Mouse (Mus musculus) limb, embryonic 12.5 days (tissue): ENCODE results near the gene Sod2. TPM values are rescaled to one million over a fixed set of nuclear protein-coding genes. Genes with fewer than 3 reads are reported as not detected.
"Not testable (repeated sequence)": the region's sequence is repeated elsewhere in the genome, so short reads cannot be mapped to it uniquely, and the experiment has no call there.

Experiments used
- ATAC-seq: fragments of 200-750 bp; cut with Nextera tagmentation; 2 replicates; pipeline ENCODE4 v1.8.0; 2017; ENCODE audit warnings: low read depth, moderate TSS enrichment; ENCODE audit not compliant: insufficient number of reproducible peaks, insufficient read depth, low FRiP score, low TSS enrichment
- H3K27ac ChIP-seq: fragments of 300-500 bp; sonication (generic); 2 replicates; pipeline ENCODE4 v1.5.1; 2016; ENCODE audit warnings: mild to moderate bottlenecking, moderate library complexity
- H3K27me3 ChIP-seq: fragments of 300-500 bp; sonication (generic); 2 replicates; pipeline ENCODE4 v1.6.1; 2016; ENCODE audit warnings: mild to moderate bottlenecking, moderate library complexity
- H3K36me3 ChIP-seq: fragments of 300-500 bp; sonication (generic); 2 replicates; pipeline ENCODE4 v1.6.1; 2016; ENCODE audit warnings: mild to moderate bottlenecking, moderate library complexity
- H3K4me1 ChIP-seq: fragments of 300-500 bp; sonication (generic); replicated peaks from 2 replicates; pipeline ENCODE4 v1.6.1; 2016
- H3K4me2 ChIP-seq: fragments of 300-500 bp; sonication (generic); 2 replicates; pipeline ENCODE4 v1.6.1; 2016; ENCODE audit warnings: mild to moderate bottlenecking, moderate library complexity
- H3K4me3 ChIP-seq: fragments of 300-500 bp; sonication (generic); replicated peaks from 2 replicates; pipeline ENCODE4 v1.5.1; 2016; ENCODE audit warnings: mild to moderate bottlenecking
- H3K9ac ChIP-seq: fragments of 300-500 bp; sonication (generic); replicated peaks from 2 replicates; pipeline ENCODE4 v1.6.1; 2016; ENCODE audit warnings: mild to moderate bottlenecking, moderate library complexity
- H3K9me3 ChIP-seq: fragments of 300-500 bp; sonication (generic); 2 replicates; pipeline ENCODE4 v1.6.1; 2016; ENCODE audit warnings: mild to moderate bottlenecking, moderate library complexity
- WGBS: fragments of 180-500 bp; shearing (Covaris S2); methylation state at CpG from one replicate; pipeline ENCODE4 v1.1.7; 2016; 5-methylcytosine and 5-hydroxymethylcytosine counted together
- polyA plus RNA-seq: library from polyadenylated mRNA; unstranded; fragments of >200 nt; fragmentation: Nextera tagmentation; extraction: Ambion mirVana; gene quantifications from 2 replicates; pipeline ENCODE4 v1.2.1, GENCODE M21; 2016

The Sod2 gene
- polyA plus RNA-seq, 1 experiment from 2014 or later, result 94.3 TPM

- H3K36me3 ChIP-seq, result peaks cover 13% of the 10 kb centered on the region
- peak overlapping the region; percentile 96 for H3K4me3 ChIP-seq
- peak overlapping the region; percentile 78 for H3K4me2 ChIP-seq
- H3K9ac ChIP-seq, result peak overlapping the region; percentile 99
- ATAC-seq, result peak; percentile 91
- peak overlapping the region; percentile 99 for H3K27ac ChIP-seq
- peaks cover 14% of the 10 kb centered on the region for H3K4me1 ChIP-seq
- WGBS, result under 1% methylated on average over 83 of the region's 84 CpGs
- H3K9me3 ChIP-seq, result no peaks in the 10 kb centered on the region
- no peaks in the 10 kb centered on the region for H3K27me3 ChIP-seq
Measured at GRCm38 (mm10) chr17:12991635-12992358, 14.8 kb upstream of the Sod2 start.

- H3K27me3 ChIP-seq, result no peaks in the 10 kb centered on the region
- ATAC-seq, result peak; percentile 82
- H3K36me3 ChIP-seq, result peaks cover 11% of the 10 kb centered on the region
- peak overlapping the region; percentile 96 for H3K4me3 ChIP-seq
- WGBS, result under 1% methylated on average over 51 of the region's 51 CpGs
- peaks cover 14% of the 10 kb centered on the region for H3K4me1 ChIP-seq
- H3K9ac ChIP-seq, result peak overlapping the region; percentile 99
- peak overlapping the region; percentile 99 for H3K27ac ChIP-seq
- peak overlapping the region; percentile 78 for H3K4me2 ChIP-seq
- no peaks in the 10 kb centered on the region for H3K9me3 ChIP-seq
Measured at GRCm38 (mm10) chr17:12992470-12992991, 14.1 kb upstream of the Sod2 start.

- WGBS, result 87% methylated on average over 1 of the region's 1 CpGs
- peak within 1 kb of the TSS; percentile 99 for H3K27ac ChIP-seq
- peak within 1 kb of the TSS; percentile 78 for H3K4me2 ChIP-seq
Measured at GRCm38 (mm10) chr17:12994069-12994468, 12.6 kb upstream of the Sod2 start, which contains the start of gene Wtap. Wtap (minus strand) TSS chr17:12994169.

DNA sequence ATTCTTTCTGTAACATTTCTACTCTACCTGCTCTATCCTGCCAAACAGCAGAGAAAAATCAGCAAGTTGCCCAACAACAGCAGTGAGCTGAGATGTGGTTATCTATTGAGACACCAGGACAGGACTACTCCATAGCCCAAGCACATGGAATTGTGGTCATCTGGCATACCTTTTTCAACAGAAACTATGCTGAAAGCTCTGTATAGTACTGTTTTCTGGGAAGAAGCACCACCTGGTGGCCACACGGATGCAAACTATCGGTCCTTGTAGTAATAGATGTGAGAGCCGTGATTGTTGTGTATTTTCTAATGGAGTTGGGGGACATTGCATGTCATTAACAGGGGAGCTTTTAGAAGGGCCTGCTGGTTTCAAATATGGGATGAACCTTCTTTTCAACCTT is 10.3 kb upstream of the Sod2 start:
- no peak for ATAC-seq
- Histone ChIP-seq H3K36me3 (no peaks in the 10 kb centered on the region), H3K4me1 (0 out of 2 replicates have a peak, but pooled peaks cover 6% of the 10 kb centered on the region), H3K9ac (no peak overlapping the region), H3K27me3 (no peaks in the 10 kb centered on the region), H3K4me3 (no peak overlapping the region), H3K9me3 (no peaks in the 10 kb centered on the region), H3K27ac (no peak overlapping the region), H3K4me2 (no peak overlapping the region)
- WGBS, result 21% methylated on average over 3 of the region's 3 CpGs

More at GRCm38 (mm10) chr17:12994069-12994468, 12.6 kb upstream of the Sod2 start, which contains the start of gene Wtap:
- Histone ChIP-seq H3K36me3 (no peaks in the 10 kb centered on the region), H3K27me3 (no peaks in the 10 kb centered on the region), H3K4me3 (peak within 1 kb of the TSS; percentile 96), H3K9me3 (no peaks in the 10 kb centered on the region), H3K9ac (peak within 1 kb of the TSS; percentile 99; the same call in 1 of the 2 replicates), H3K4me1 (peaks cover 14% of the 10 kb centered on the region)
- ATAC-seq, result no peak

DNA sequence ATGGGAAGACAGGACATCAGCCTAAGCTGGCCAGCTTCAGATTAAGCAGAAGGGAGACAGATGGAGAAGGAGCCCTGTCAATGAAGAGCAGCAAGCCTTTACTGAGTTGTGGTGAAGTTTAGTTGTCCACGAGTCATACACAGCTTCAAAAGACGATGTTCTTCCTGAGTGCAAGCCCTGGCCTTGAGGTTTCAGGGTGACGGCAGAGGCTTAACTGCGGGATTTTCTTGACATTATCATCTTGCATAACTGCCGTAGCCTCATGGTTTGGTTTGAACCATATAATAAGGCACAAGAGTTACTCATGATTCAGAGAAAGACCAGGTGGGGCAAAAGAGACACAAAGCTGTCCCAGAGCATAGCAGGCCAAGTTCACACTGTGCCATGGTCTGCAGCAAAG is 8.8 kb upstream of the Sod2 start:
- Histone ChIP-seq H3K9me3 (no peaks in the 10 kb centered on the region), H3K4me3 (no peak overlapping the region), H3K27me3 (no peaks in the 10 kb centered on the region), H3K4me2 (no peak overlapping the region), H3K27ac (no peak overlapping the region), H3K36me3 (no peaks in the 10 kb centered on the region), H3K4me1 (0 out of 2 replicates have a peak, but pooled peaks cover 6% of the 10 kb centered on the region), H3K9ac (no peak overlapping the region)
- WGBS, result 94% methylated on average over 5 of the region's 5 CpGs
- no peak for ATAC-seq

- Histone ChIP-seq H3K27me3 (no peaks in the 10 kb centered on the region), H3K4me3 (no peak overlapping the region)
- no peak for ATAC-seq
Measured at GRCm38 (mm10) chr17:12999069-12999468, 7.6 kb upstream of the Sod2 start.

DNA sequence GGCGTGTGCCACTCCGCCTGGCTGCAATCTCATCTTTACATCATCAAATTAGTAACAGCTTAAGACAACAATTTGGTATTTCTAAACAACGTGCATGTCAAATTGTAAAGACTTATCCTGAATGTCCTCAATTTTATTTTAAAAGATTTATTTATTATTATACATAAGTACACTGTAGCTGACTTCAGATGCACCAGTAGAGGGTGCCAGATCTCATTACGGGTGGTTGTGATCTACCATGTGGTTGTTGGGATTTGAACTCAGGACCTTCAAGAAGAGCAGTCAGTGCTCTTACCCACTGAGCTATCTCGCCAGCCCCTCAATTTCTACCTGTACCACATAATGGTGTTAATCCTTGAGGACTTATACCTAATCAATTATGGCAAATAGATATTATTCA is 4.4 kb upstream of the Sod2 start:
- not testable (repeated sequence) for H3K4me3 ChIP-seq, H3K4me1 ChIP-seq, H3K36me3 ChIP-seq, H3K9ac ChIP-seq, H3K4me2 ChIP-seq, H3K27ac ChIP-seq, ATAC-seq, H3K27me3 ChIP-seq, H3K9me3 ChIP-seq
- 95% methylated on average over 5 of the region's 5 CpGs for WGBS

More at GRCm38 (mm10) chr17:12999069-12999468, 7.6 kb upstream of the Sod2 start:
- H3K9me3 ChIP-seq, result no peaks in the 10 kb centered on the region
- H3K4me2 ChIP-seq, result no peak overlapping the region
- no peak overlapping the region for H3K27ac ChIP-seq
- WGBS, result 81% methylated on average over 6 of the region's 6 CpGs
- no peaks in the 10 kb centered on the region for H3K4me1 ChIP-seq
- H3K36me3 ChIP-seq, result no peaks in the 10 kb centered on the region
- H3K9ac ChIP-seq, result no peak overlapping the region

- not testable (repeated sequence) for H3K4me3 ChIP-seq, ATAC-seq, H3K9me3 ChIP-seq, H3K36me3 ChIP-seq, H3K4me2 ChIP-seq, H3K27ac ChIP-seq, H3K9ac ChIP-seq, H3K27me3 ChIP-seq
- 76% methylated on average over 2 of the region's 2 CpGs for WGBS
- peaks cover 14% of the 10 kb centered on the region for H3K4me1 ChIP-seq
Measured at GRCm38 (mm10) chr17:13004436-13004835, 2.2 kb upstream of the Sod2 start.

DNA sequence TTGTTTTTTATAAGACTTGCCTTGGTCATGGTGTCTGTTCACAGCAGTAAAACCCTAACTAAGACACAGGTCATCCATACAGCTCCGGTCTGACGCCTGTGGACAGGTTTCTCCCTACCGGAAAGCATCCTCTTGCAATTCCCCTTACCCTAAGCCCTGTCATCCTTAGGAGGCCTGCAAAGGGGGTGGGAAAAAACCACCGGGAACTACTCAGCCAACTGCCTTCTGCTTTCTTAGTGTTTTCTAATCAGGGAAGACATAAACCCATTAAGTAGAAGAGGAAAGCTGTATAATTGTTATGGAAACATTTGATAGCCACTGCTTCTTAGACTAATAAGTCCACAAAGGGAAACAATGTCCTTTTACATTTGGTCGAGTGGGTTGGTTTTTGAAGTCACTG is 338 bp downstream of the Sod2 start:
- H3K4me1 ChIP-seq, result peaks cover 14% of the 10 kb centered on the region
- peak overlapping the region; percentile 81 for H3K4me2 ChIP-seq
- H3K27me3 ChIP-seq, result no peaks in the 10 kb centered on the region
- peaks cover 8% of the 10 kb centered on the region; the same call in 1 of the 2 replicates for H3K36me3 ChIP-seq
- peak overlapping the region; percentile 84; the same call in 1 of the 2 replicates for H3K4me3 ChIP-seq
- no peak for ATAC-seq
- H3K9ac ChIP-seq, result no peak overlapping the region
- 41% methylated on average over 5 of the region's 5 CpGs for WGBS
- no peaks in the 10 kb centered on the region for H3K9me3 ChIP-seq
- peak overlapping the region; percentile 82; the same call in 1 of the 2 replicates for H3K27ac ChIP-seq

DNA sequence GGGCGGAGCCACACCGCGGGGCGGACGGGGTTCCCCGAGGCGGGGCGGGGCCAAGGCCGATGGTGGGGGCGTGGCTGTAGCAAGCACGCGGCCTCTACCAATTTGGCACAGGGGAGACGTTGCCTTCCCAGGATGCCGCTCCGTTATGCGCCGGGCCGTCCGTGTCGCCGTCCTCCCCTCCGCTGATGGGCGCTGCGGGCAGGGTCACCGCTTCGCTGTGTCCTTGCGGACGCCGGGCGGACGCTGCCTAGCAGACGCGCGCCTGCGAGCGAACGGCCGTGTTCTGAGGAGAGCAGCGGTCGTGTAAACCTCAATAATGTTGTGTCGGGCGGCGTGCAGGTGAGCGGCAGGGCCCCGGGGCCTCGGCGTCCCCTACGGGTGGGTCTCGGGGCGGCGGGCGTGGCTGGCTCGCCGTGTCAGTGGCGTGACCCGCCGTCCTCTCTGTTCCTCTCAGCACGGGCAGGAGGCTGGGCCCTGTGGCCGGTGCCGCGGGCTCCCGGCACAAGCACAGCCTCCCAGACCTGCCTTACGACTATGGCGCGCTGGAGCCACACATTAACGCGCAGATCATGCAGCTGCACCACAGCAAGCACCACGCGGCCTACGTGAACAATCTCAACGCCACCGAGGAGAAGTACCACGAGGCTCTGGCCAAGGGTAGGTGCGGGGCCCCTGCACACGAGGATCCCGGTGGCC is 1.2 kb downstream of the Sod2 start:
- Histone ChIP-seq H3K4me1 (peaks cover 14% of the 10 kb centered on the region), H3K27ac (peak overlapping the region; percentile 86), H3K36me3 (peaks cover 16% of the 10 kb centered on the region), H3K27me3 (no peaks in the 10 kb centered on the region), H3K4me3 (peak overlapping the region; percentile 84), H3K9me3 (no peaks in the 10 kb centered on the region), H3K4me2 (peak overlapping the region; percentile 81), H3K9ac (peak overlapping the region; percentile 79)
- WGBS, result under 1% methylated on average over 76 of the region's 76 CpGs
- peak; percentile 98 for ATAC-seq

DNA sequence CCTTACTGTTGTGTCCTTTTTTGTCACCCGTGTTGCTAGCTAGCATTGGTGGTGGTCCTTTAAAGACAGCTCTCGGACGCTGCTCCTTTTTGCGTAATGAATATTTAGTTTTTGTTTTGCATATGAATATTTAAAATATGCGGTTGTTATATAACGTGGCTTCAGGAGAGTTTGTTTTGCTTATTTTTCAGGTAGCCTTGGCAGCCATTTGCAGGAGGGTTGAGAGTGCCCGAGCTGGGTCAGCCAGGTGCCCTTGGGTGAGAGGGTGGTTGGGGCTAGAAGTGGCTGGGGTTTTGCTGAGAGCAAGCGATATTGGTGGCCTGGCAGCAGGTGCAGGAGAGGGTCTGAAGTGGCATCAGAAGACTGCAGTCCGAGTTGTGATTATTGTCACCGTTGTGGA is 1.9 kb downstream of the Sod2 start:
- Histone ChIP-seq H3K9ac (peak overlapping the region; percentile 79), H3K4me1 (peaks cover 14% of the 10 kb centered on the region), H3K4me3 (peak overlapping the region; percentile 84), H3K36me3 (peaks cover 22% of the 10 kb centered on the region), H3K27ac (peak overlapping the region; percentile 86; the same call in 1 of the 2 replicates), H3K9me3 (no peaks in the 10 kb centered on the region), H3K27me3 (no peaks in the 10 kb centered on the region), H3K4me2 (peak overlapping the region; percentile 81)
- no peak for ATAC-seq
- 6% methylated on average over 10 of the region's 10 CpGs for WGBS
